Mouse (Mus musculus) kidney, adult 2 months (tissue): ENCODE data around the gene Tango2.

Experiments used
- CTCF ChIP-seq: fragments of 200-500 bp; conservative IDR thresholded peaks from 2 replicates; pipeline ENCODE4 v1.5.1; 2011; ENCODE audit warnings: low read depth, mild to moderate bottlenecking, control low read depth, low read length, moderate library complexity, mixed read lengths; ENCODE audit not compliant: insufficient read depth, insufficient read length
- POLR2A ChIP-seq: fragments of 200-500 bp; IDR thresholded peaks from one replicate; pipeline ENCODE4 v1.6.1; 2011; ENCODE audit warnings: low read depth, low read length, control low read depth

- TF ChIP-seq CTCF (no peak), POLR2A (no peak)
Observed at GRCm38 (mm10) chr16:18383756-18384155, 35.9 kb upstream of the Tango2 start.
